Mouse (Mus musculus): Measurements from ENCODE around the gene Col6a1. TPM values are rescaled to one million over a fixed set of nuclear protein-coding genes. Genes with fewer than 3 reads are reported as not detected.

Col6a1 gene
- polyA plus RNA-seq, 1 experiment from 2014 or later, result 14.1 TPM

- H3K4me3 ChIP-seq, result no peak overlapping the region
- 82% methylated on average over 9 of the region's 9 CpGs for WGBS (ENCODE audit: insufficient replicate concordance)
Measured at GRCm38 (mm10) chr10:76671939-76672338, 54.0 kb downstream of the Col6a1 start.

GRCm38 (mm10) chr10:76668947-76669284, 57.1 kb downstream of the Col6a1 start:
- Histone ChIP-seq H3K36me3 (no peaks in the 10 kb centered on the region), H3K9me3 (replicated peaks) (0 out of 2 replicates have a peak, but pooled peaks cover 4% of the 10 kb centered on the region), H3K27me3 (replicated peaks) (no peaks in the 10 kb centered on the region), H3K4me2 (no peak overlapping the region), H3K27ac (no peak overlapping the region), H3K4me3 (no peak overlapping the region), H3K9ac (no peak overlapping the region), H3K4me1 (no peaks in the 10 kb centered on the region)
- WGBS (ENCODE audit: insufficient replicate concordance), result 36% methylated on average over 7 of the region's 7 CpGs
- no peak for ATAC-seq

More at GRCm38 (mm10) chr10:76671939-76672338, 54.0 kb downstream of the Col6a1 start:
- Histone ChIP-seq H3K9me3 (replicated peaks) (no peaks in the 10 kb centered on the region), H3K27me3 (replicated peaks) (no peaks in the 10 kb centered on the region), H3K27ac (no peak overlapping the region), H3K9ac (no peak overlapping the region), H3K36me3 (no peaks in the 10 kb centered on the region), H3K4me2 (no peak overlapping the region), H3K4me1 (no peaks in the 10 kb centered on the region)
- no peak for ATAC-seq

- H3K27ac ChIP-seq, result no peak overlapping the region
- ATAC-seq, result no peak
- WGBS (ENCODE audit: insufficient replicate concordance), result 75% methylated on average over 4 of the region's 4 CpGs
Measured at GRCm38 (mm10) chr10:76668261-76668946, 57.6 kb downstream of the Col6a1 start.

GRCm38 (mm10) chr10:76667197-76667805, 58.7 kb downstream of the Col6a1 start:
- Histone ChIP-seq H3K4me1 (no peaks in the 10 kb centered on the region), H3K27me3 (replicated peaks) (no peaks in the 10 kb centered on the region), H3K9me3 (replicated peaks) (0 out of 2 replicates have a peak, but pooled peaks cover 4% of the 10 kb centered on the region), H3K36me3 (no peaks in the 10 kb centered on the region), H3K4me3 (no peak overlapping the region), H3K27ac (no peak overlapping the region), H3K4me2 (no peak overlapping the region), H3K9ac (no peak overlapping the region)
- no peak for ATAC-seq
- WGBS (ENCODE audit: insufficient replicate concordance), result 71% methylated on average over 1 of the region's 1 CpGs

More at GRCm38 (mm10) chr10:76668261-76668946, 57.6 kb downstream of the Col6a1 start:
- Histone ChIP-seq H3K27me3 (replicated peaks) (no peaks in the 10 kb centered on the region), H3K9ac (no peak overlapping the region), H3K4me1 (no peaks in the 10 kb centered on the region), H3K4me2 (no peak overlapping the region), H3K9me3 (replicated peaks) (0 out of 2 replicates have a peak, but pooled peaks cover 4% of the 10 kb centered on the region), H3K36me3 (no peaks in the 10 kb centered on the region), H3K4me3 (no peak overlapping the region)

- Histone ChIP-seq H3K27ac (no peak overlapping the region), H3K27me3 (replicated peaks) (no peaks in the 10 kb centered on the region), H3K9me3 (replicated peaks) (0 out of 2 replicates have a peak, but pooled peaks cover 4% of the 10 kb centered on the region), H3K36me3 (no peaks in the 10 kb centered on the region), H3K4me3 (no peak overlapping the region), H3K4me2 (no peak overlapping the region), H3K4me1 (no peaks in the 10 kb centered on the region), H3K9ac (no peak overlapping the region)
- WGBS (ENCODE audit: insufficient replicate concordance), result 80% methylated on average over 11 of the region's 11 CpGs
- ATAC-seq, result no peak
Measured at GRCm38 (mm10) chr10:76665551-76665950, 60.4 kb downstream of the Col6a1 start.

GRCm38 (mm10) chr10:76664156-76665115, 61.5 kb downstream of the Col6a1 start:
- Histone ChIP-seq H3K9me3 (replicated peaks) (0 out of 2 replicates have a peak, but pooled peaks cover 4% of the 10 kb centered on the region), H3K27ac (no peak overlapping the region), H3K27me3 (replicated peaks) (no peaks in the 10 kb centered on the region), H3K4me2 (no peak overlapping the region), H3K9ac (no peak overlapping the region), H3K36me3 (no peaks in the 10 kb centered on the region), H3K4me3 (no peak overlapping the region), H3K4me1 (no peaks in the 10 kb centered on the region)
- WGBS (ENCODE audit: insufficient replicate concordance), result 70% methylated on average over 20 of the region's 20 CpGs
- ATAC-seq, result no peak

Other genes starting within 250 kb of the Col6a1 start
- 51.9 and 53.5 TPM in 2 replicates for gene Lss, start 194.6 kb downstream of the Col6a1 start, polyA plus RNA-seq (2016; fragmentation: Nextera tagmentation; extraction: Ambion mirVana)
- gene Spatc1l, start 163.9 kb downstream of the Col6a1 start, polyA plus RNA-seq (2016; fragmentation: Nextera tagmentation; extraction: Ambion mirVana), result not detected in 2 replicates
- gene Ftcd, start 150.5 kb downstream of the Col6a1 start, polyA plus RNA-seq (2016; fragmentation: Nextera tagmentation; extraction: Ambion mirVana), result 18.3 and 18.6 TPM in 2 replicates
- gene Col6a2, start 102.5 kb downstream of the Col6a1 start, polyA plus RNA-seq (2016; fragmentation: Nextera tagmentation; extraction: Ambion mirVana), result 14.4 and 16.6 TPM in 2 replicates
- gene Pcbp3, start 235.7 kb upstream of the Col6a1 start, polyA plus RNA-seq (2016; fragmentation: Nextera tagmentation; extraction: Ambion mirVana), result 8.1 and 8.8 TPM in 2 replicates

All from liver, embryonic 12.5 days (tissue).